Mouse (Mus musculus) neural tube, embryonic 15.5 days (tissue): ENCODE data around the gene Aspg. TPM values are rescaled to one million over a fixed set of nuclear protein-coding genes. Genes with fewer than 3 reads are reported as not detected.
A peak's percentile ranks its signal among the peaks of the same experiment; 100 is the strongest.

Experiments used
- microRNA counts: library from miRNA; unstranded; fragments of <30 nt; microRNA quantifications from one replicate; lab custom pipeline; 2016
- microRNA-seq: library from miRNA; unstranded; fragments of <30 nt; microRNA quantifications from one replicate; pipeline ENCODE4, GENCODE M21; 2017
- polyA plus RNA-seq: library from polyadenylated mRNA; unstranded; fragments of >200 nt; fragmentation: Nextera tagmentation; extraction: Ambion mirVana; gene quantifications from 2 replicates; pipeline ENCODE4 v1.2.1, GENCODE M21; 2015

The Aspg gene
- polyA plus RNA-seq, 1 experiment from 2014 or later, result 0.84 TPM

MicroRNAs encoded within 50 kb of the gene (microRNA counts, 519-probe panel; counts per million panel counts)
- 2,516 counts per million, percentile 58 among the panel's probes with 10 or more counts for microRNA mmu-miR-203 (lab: Ali Mortazavi, UCI)

Small RNA genes within 50 kb of the gene (microRNA-seq; reads per million reads assigned to microRNA genes)
- gene Mir203 (517 reads per million, percentile 74 among the genes with 10 or more reads in this experiment), gene Mir3073a (not detected), gene Mir3073b (not detected)

Other genes starting within 250 kb of the Aspg start
- gene Ppp1r13b, start 198.6 kb upstream of the Aspg start, polyA plus RNA-seq, result 32.1 and 33.5 TPM in 2 replicates
- 809 and 987 TPM in 2 replicates for gene Atp5mpl, start 139.7 kb upstream of the Aspg start, polyA plus RNA-seq
- gene Tdrd9, start 135.1 kb upstream of the Aspg start, polyA plus RNA-seq, result 0.18 and 0.37 TPM in 2 replicates
- gene Rd3l, start 125.4 kb upstream of the Aspg start, polyA plus RNA-seq, result not detected in 2 replicates
- 4.0 and 4.2 TPM in 2 replicates for gene Kif26a, start 39.5 kb downstream of the Aspg start, polyA plus RNA-seq